Comparison of ENCODE assay signal across 22 mouse cellular contexts in the genomic region with DNA sequence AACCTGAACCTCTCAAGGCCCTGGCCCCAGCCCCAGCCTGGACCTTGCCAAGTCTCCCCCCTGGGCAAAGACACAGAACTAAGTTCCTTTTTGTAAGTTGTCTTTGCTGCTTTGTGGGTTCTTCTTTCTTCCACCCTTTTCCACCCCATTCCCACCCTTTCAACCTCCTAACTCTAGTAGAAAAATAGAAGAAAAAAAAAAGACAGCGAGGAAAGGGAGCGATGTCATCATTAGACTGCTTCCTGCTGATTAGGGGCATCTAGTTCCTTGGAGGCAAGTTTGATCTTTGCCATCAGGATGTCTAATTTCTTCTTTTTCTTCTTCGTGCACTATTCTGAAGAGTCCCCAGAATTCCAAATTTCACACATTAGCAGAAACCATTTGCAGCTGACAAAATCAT.
"Had no signal": no experiment of that assay in that cellular context is flagged by ENCODE, and none has a peak within 500 bp of the region (broad histone marks: within the 10 kb centered on the region; RNA-seq: fewer than 3 reads in every experiment).

No protein-coding gene starts in this region.

- ATAC-seq: hindbrain, postnatal 0 days; intestine, embryonic 16.5 days had no signal

- H3K9me3 ChIP-seq: heart, embryonic 13.5 days; heart, embryonic 15.5 days; hindbrain, embryonic 13.5 days; hindbrain, embryonic 15.5 days; limb, embryonic 10.5 days had no signal

- H3K27ac ChIP-seq: heart, adult 2 months; heart, embryonic 13.5 days; heart, embryonic 15.5 days; hindbrain, embryonic 13.5 days; hindbrain, embryonic 15.5 days; hindbrain, postnatal 0 days; layer of hippocampus, adult 2 months; left cerebral cortex, adult 2 months; limb, embryonic 10.5 days; limb, embryonic 12.5 days had no signal

- H3K4me1 ChIP-seq: heart, embryonic 13.5 days; heart, embryonic 15.5 days; hindbrain, embryonic 13.5 days; hindbrain, embryonic 15.5 days; limb, embryonic 10.5 days; limb, embryonic 12.5 days had no signal

- H3K4me2 ChIP-seq: heart, embryonic 11.5 days; heart, embryonic 13.5 days; heart, embryonic 15.5 days; hindbrain, embryonic 13.5 days; hindbrain, embryonic 15.5 days; limb, embryonic 12.5 days had no signal

- H3K27me3 ChIP-seq: heart, embryonic 13.5 days; heart, embryonic 15.5 days; hindbrain, embryonic 13.5 days; hindbrain, embryonic 15.5 days; limb, embryonic 12.5 days had no signal

- DNase-seq: gastrocnemius, postnatal 14 days; gastrocnemius, postnatal 36 days; heart, adult 11 months; heart, adult 2 months; heart, postnatal 14 days; heart, postnatal 36 days; kidney, adult 11 months; kidney, adult 8-10 months; kidney, postnatal 10 days; kidney, postnatal 25 days; kidney, postnatal 4 days had no signal

- H3K4me3 ChIP-seq: heart, adult 2 months; heart, embryonic 13.5 days; heart, embryonic 15.5 days; hindbrain, embryonic 13.5 days; hindbrain, embryonic 15.5 days; layer of hippocampus, adult 2 months; left cerebral cortex, adult 2 months; limb, embryonic 10.5 days; limb, embryonic 12.5 days had no signal

- H3K9ac ChIP-seq: heart, embryonic 13.5 days; heart, embryonic 15.5 days; hindbrain, embryonic 13.5 days; hindbrain, embryonic 15.5 days; limb, embryonic 12.5 days had no signal
